Mouse (Mus musculus) kidney, postnatal 0 days (tissue): ENCODE measurements around the gene Atxn7l3. TPM values are rescaled to one million over a fixed set of nuclear protein-coding genes. Genes with fewer than 3 reads are reported as not detected.

Experiments
- ATAC-seq: fragments of 200-750 bp; cut with Nextera tagmentation; replicated peaks from 2 replicates; pipeline ENCODE4 v1.8.0; 2017; ENCODE audit warnings: low read depth, moderate number of reproducible peaks, moderate TSS enrichment, moderate library complexity; ENCODE audit not compliant: low FRiP score
- DNase-seq: peaks from one replicate; pipeline ENCODE4 v3.0.0-alpha.2; 2016; ENCODE audit warnings: low spot score
- H3K27ac ChIP-seq: fragments of 300-500 bp; sonication (generic); 2 replicates; pipeline ENCODE4 v1.5.1; 2014; ENCODE audit warnings: mild to moderate bottlenecking
- H3K27me3 ChIP-seq: fragments of 300-500 bp; sonication (generic); 2 replicates; pipeline ENCODE4 v1.6.1; 2014; ENCODE audit warnings: low read length, mixed read lengths; ENCODE audit not compliant: insufficient read depth
- H3K36me3 ChIP-seq: fragments of 300-500 bp; sonication (generic); 2 replicates; pipeline ENCODE4 v1.6.1; 2014; ENCODE audit warnings: low read length, mixed read lengths; ENCODE audit not compliant: insufficient read depth
- H3K4me1 ChIP-seq: fragments of 300-500 bp; sonication (generic); replicated peaks from 2 replicates; pipeline ENCODE4 v1.6.1; 2014; ENCODE audit warnings: antibody characterized with exemption, low read length, mixed read lengths; ENCODE audit not compliant: insufficient read depth
- H3K4me2 ChIP-seq: fragments of 300-500 bp; sonication (generic); 2 replicates; pipeline ENCODE4 v1.6.1; 2014; ENCODE audit warnings: mild to moderate bottlenecking, low read length, moderate library complexity, mixed read lengths
- H3K4me3 ChIP-seq: fragments of 300-500 bp; sonication (generic); replicated peaks from 2 replicates; pipeline ENCODE4 v1.5.1; 2014; ENCODE audit warnings: low read depth, low read length
- H3K9ac ChIP-seq: fragments of 300-500 bp; sonication (generic); 2 replicates; pipeline ENCODE4 v1.6.1; 2014; ENCODE audit warnings: low read depth, low read length
- H3K9me3 ChIP-seq: fragments of 300-500 bp; sonication (generic); replicated peaks from 2 replicates; pipeline ENCODE4 v1.6.1; 2016; ENCODE audit warnings: low read length, inconsistent platforms, mixed read lengths
- CTCF ChIP-seq: IDR thresholded peaks from 2 replicates; pipeline ENCODE4 v1.5.1; 2016; ENCODE audit warnings: antibody characterized with exemption, low read depth, mild to moderate bottlenecking, moderate library complexity
- WGBS: fragments of 180-500 bp; shearing (Covaris S2); extraction: QIAGEN DNeasy Blood & Tissue Kit; methylation state at CpG from one replicate; pipeline ENCODE4 v1.1.7; 2014; 5-methylcytosine and 5-hydroxymethylcytosine counted together
- polyA plus RNA-seq: library from polyadenylated mRNA; unstranded; fragments of >200 nt; fragmentation: Nextera tagmentation; extraction: Ambion mirVana; gene quantifications from 2 replicates; pipeline ENCODE4 v1.2.1, GENCODE M21; 2015

Atxn7l3 gene
- polyA plus RNA-seq, 1 experiment from 2014 or later = 9.7 TPM

DNA sequence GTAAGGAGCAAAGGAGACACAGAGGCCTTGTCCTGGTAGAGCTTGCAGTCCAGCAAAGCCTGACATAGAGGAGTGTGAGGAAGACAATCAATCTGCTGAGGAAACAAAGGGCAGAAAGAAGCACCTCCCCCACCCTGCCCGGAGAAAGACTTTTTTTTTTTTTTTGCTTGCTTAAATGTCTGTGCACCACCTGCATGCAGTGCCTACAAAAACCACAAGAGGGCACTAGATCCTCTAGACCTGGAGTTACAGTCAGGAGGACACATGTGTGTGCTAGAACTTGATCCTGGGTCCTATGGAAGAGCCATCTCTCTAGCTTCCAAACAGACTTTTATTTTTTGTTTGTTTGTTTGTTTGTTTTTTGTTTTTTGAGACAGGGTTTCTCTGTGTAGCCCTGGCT is 3.4 kb upstream of the Atxn7l3 start:
- no peak overlapping the region for H3K4me3 ChIP-seq
- H3K9me3 ChIP-seq = no peaks in the 10 kb centered on the region
- no peak overlapping the region for H3K4me2 ChIP-seq
- no peaks in the 10 kb centered on the region for H3K27me3 ChIP-seq
- TF ChIP-seq CTCF = peak; percentile 74
- H3K4me1 ChIP-seq = peaks cover 8% of the 10 kb centered on the region; the same call in 1 of the 2 replicates
- 10% methylated on average over 1 of the region's 1 CpGs for WGBS
- no peaks in the 10 kb centered on the region for H3K36me3 ChIP-seq
- H3K27ac ChIP-seq = no peak overlapping the region
- no peak for ATAC-seq
- H3K9ac ChIP-seq = no peak overlapping the region
- peak; percentile 61 for DNase-seq

DNA sequence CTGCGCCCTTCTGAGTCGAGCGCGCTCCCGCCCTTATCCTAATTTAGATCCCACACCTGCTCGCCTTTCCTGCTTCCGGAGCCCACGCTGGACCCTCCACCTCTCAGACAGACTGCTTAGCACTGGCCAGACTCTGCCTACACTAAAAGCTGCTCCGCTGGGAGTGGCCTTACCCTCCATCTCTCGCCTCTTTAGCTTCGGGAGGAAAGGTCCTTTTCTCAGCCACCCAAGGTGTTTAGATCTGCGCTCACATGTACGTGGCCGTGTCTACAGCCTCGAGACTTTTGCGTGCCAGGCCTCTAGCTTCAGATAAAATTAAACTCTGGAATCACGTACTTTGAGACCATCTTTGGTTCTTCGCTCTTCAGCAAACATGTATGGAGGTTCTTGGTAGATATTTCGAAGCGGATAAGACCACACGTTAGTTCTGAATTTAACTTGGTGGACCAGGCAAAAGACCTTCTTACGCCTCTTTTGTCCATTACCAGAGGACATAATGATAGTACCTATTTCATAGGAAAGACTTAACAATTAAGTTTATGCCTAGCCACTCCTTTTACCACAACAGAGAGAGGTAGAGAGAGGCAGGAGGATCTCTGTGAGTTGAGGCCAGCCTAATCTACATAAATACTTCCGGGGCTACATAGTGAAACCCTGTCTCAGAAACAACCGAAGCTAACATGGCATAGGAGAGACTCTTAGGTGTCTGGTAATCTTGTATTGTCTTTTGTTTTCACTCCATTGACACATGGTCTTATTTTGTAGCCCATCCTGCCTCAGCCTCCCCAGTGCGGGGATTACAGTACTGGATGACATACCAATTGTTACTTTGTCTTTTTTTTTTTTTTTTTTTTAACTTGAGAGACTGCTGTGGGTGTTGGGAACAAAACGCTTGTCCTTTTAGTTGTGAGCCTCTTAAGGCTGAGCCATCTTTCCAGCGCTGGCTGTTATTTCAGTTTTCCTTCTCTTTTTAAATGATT is 1.4 kb upstream of the Atxn7l3 start:
- DNase-seq (no peak), ATAC-seq (peak; percentile 12)
- Histone ChIP-seq H3K4me1 (peaks cover 11% of the 10 kb centered on the region; the same call in 1 of the 2 replicates), H3K36me3 (peaks cover 11% of the 10 kb centered on the region; the same call in 1 of the 2 replicates), H3K9me3 (no peaks in the 10 kb centered on the region), H3K4me2 (peak overlapping the region; percentile 69), H3K27me3 (no peaks in the 10 kb centered on the region), H3K4me3 (peak overlapping the region; percentile 83), H3K9ac (peak overlapping the region; percentile 65), H3K27ac (peak overlapping the region; percentile 96)
- no peak for TF ChIP-seq CTCF
- WGBS = 24% methylated on average over 27 of the region's 27 CpGs

DNA sequence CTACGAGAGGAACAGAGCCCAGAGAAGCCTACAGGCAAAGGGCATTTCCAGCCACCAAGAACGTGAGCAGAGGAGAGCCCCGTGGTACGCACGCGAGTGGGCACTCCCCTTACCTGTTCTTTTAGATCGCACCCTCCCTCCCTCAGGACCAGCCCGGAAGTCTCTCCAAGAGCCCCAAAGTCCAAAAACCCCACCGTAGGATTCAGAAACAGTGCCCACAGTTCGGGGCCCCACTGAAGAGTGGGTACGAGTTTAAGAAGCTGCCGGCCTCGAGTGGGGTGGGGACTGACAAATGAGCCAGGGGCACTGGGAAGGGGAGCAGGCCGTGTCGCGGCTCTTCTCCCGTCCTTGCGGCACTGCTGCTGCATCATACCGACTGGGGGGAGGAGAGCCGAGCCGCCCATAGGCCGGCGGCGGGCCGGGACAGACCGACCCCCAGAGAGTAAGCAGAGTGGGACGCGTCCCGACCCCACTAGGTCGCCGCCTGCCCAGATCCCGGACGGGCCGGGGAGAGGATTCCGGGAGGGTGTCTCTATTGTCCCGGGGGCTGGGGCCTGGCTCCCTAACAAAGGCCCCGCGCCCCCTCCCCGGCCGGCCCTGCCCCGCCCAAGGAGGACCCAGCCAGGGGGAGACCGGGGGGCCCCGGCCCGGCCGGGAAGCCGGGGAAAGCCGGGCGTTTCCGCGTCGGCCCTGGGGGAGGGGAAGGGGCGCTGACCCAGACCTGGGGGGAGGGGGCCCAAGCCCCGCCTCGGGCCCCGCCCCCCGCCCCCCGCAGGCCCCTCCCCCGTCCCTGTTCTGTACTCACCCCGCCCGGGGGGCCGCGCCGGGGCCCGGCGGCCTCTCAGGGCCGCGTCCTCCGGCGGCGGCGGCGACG is 596 bp downstream of the Atxn7l3 start:
- Histone ChIP-seq H3K27me3 (no peaks in the 10 kb centered on the region), H3K9me3 (no peaks in the 10 kb centered on the region), H3K4me1 (peaks cover 11% of the 10 kb centered on the region; the same call in 1 of the 2 replicates), H3K36me3 (peaks cover 30% of the 10 kb centered on the region), H3K4me2 (peak overlapping the region; percentile 62), H3K27ac (peak overlapping the region; percentile 96), H3K4me3 (peak overlapping the region; percentile 83), H3K9ac (peak overlapping the region; percentile 88)
- peak; percentile 72 for DNase-seq
- TF ChIP-seq CTCF = no peak
- peak; percentile 25 for ATAC-seq
- WGBS = 1% methylated on average over 48 of the region's 73 CpGs

DNA sequence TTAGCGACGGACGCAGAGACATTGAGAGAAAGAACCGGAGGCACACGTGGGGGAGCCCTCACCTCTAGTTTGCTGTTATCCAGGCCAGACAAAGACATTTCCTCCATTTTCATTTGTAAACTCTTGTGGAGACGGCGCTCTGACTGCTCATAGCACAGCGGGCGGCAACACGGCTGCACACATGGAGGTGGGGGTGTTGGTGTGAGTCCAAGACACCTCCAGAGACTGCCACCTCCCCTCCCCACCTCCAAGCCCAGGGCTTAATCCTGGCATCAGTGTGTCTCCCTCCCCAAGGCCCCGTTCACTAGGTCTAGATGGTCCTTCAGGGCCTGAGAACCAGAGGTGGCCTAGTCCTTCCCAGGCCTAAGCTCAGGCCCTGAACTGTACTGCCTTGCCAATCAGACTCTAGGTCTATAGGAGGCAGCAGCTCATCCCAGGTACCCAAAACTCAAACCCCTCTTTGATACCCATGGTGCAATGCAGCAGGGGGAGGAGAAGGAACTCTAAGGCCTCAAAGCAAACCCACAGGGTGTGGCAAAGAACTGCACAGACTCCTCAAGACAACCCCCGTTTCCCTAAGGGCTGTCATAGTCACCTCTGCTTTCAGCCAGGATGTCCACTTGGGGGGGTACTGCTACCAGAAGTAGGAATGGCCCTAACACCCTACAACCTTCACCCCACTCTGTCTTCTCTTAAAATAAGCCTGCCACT is 1.4 kb downstream of the Atxn7l3 start:
- Histone ChIP-seq H3K27me3 (no peaks in the 10 kb centered on the region), H3K36me3 (peaks cover 34% of the 10 kb centered on the region), H3K4me3 (peak overlapping the region; percentile 83), H3K27ac (peak overlapping the region; percentile 96), H3K4me2 (peak overlapping the region; percentile 62), H3K9ac (peak overlapping the region; percentile 88), H3K4me1 (peaks cover 11% of the 10 kb centered on the region; the same call in 1 of the 2 replicates), H3K9me3 (no peaks in the 10 kb centered on the region)
- TF ChIP-seq CTCF = peak; percentile 32; the same call in 1 of the 2 replicates
- DNase-seq (peak; percentile 58), ATAC-seq (no peak)
- 62% methylated on average over 12 of the region's 12 CpGs for WGBS

DNA sequence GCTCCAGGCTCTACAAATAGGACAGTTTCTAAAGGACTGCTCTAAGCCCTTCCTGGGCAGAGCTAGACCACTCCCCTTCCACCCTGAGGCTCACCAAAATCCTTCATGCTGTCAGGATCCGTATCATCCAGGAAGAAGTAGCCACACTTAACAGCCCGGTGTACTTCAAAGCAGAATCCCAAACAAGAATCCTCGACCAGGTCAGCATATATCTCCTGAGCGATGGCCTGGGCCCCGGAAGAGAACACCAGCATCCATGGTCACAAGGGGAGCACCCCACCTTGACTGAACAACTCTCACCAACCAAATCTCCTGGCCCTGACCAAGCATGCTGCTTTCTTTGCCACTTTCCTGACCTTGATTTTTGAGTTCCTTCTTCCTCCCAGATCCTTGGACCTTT is 2.0 kb downstream of the Atxn7l3 start:
- peaks cover 11% of the 10 kb centered on the region; the same call in 1 of the 2 replicates for H3K4me1 ChIP-seq
- no peak overlapping the region for H3K27ac ChIP-seq
- no peak for ATAC-seq
- no peak overlapping the region for H3K4me3 ChIP-seq
- no peak for DNase-seq
- WGBS = 67% methylated on average over 5 of the region's 5 CpGs
- H3K27me3 ChIP-seq = no peaks in the 10 kb centered on the region
- no peak for TF ChIP-seq CTCF
- H3K36me3 ChIP-seq = peaks cover 34% of the 10 kb centered on the region
- H3K4me2 ChIP-seq = no peak overlapping the region
- 0 out of 2 replicates have a peak overlapping the region, but pooled peaks have one; percentile 31 for H3K9ac ChIP-seq
- H3K9me3 ChIP-seq = no peaks in the 10 kb centered on the region
